Mouse (Mus musculus) neural tube, embryonic 14.5 days (tissue): Measurements from ENCODE around the gene Smim22. TPM values are rescaled to one million over a fixed set of nuclear protein-coding genes. Genes with fewer than 3 reads are reported as not detected.

Experiments used
- ATAC-seq: fragments of 200-750 bp; cut with Nextera tagmentation; 2 replicates; pipeline ENCODE4 v1.8.0; 2017; ENCODE audit warnings: low read depth, mild to moderate bottlenecking, moderate TSS enrichment, moderate library complexity
- H3K27ac ChIP-seq: fragments of 300-500 bp; sonication (generic); 2 replicates; pipeline ENCODE4 v1.5.1; 2014; ENCODE audit warnings: low read depth, mild to moderate bottlenecking, control low read depth, low read length, moderate library complexity, mixed read lengths
- H3K27me3 ChIP-seq: fragments of 300-500 bp; sonication (generic); 2 replicates; pipeline ENCODE4 v1.6.1; 2014; ENCODE audit warnings: low read length; ENCODE audit not compliant: control insufficient read depth, insufficient read depth
- H3K36me3 ChIP-seq: fragments of 300-500 bp; sonication (generic); 2 replicates; pipeline ENCODE4 v1.6.1; 2014; ENCODE audit warnings: low read length, mixed read lengths; ENCODE audit not compliant: control insufficient read depth, insufficient read depth
- H3K4me1 ChIP-seq: fragments of 300-500 bp; sonication (generic); 2 replicates; pipeline ENCODE4 v1.6.1; 2014; ENCODE audit warnings: low read length; ENCODE audit not compliant: control insufficient read depth, insufficient read depth
- H3K4me2 ChIP-seq: fragments of 300-500 bp; sonication (generic); 2 replicates; pipeline ENCODE4 v1.6.1; 2014; ENCODE audit warnings: mild to moderate bottlenecking, low read depth, low read length, control low read depth
- H3K4me3 ChIP-seq: fragments of 300-500 bp; sonication (generic); 2 replicates; pipeline ENCODE4 v1.5.1; 2014; ENCODE audit warnings: low read depth, low read length, control low read depth, mixed read lengths
- H3K9ac ChIP-seq: fragments of 300-500 bp; sonication (generic); replicated peaks from 2 replicates; pipeline ENCODE4 v1.6.1; 2014; ENCODE audit warnings: low read depth, mild to moderate bottlenecking, control low read depth, low read length, mixed read lengths
- H3K9me3 ChIP-seq: fragments of 300-500 bp; sonication (generic); 2 replicates; pipeline ENCODE4 v1.6.1; 2016; ENCODE audit warnings: low read length; ENCODE audit not compliant: control insufficient read depth
- WGBS: fragments of 180-500 bp; shearing (Covaris S2); extraction: QIAGEN DNeasy Blood & Tissue Kit; methylation state at CpG from one replicate; pipeline ENCODE4 v1.1.7; 2014; 5-methylcytosine and 5-hydroxymethylcytosine counted together
- polyA plus RNA-seq: library from polyadenylated mRNA; unstranded; fragments of >200 nt; fragmentation: Nextera tagmentation; extraction: Ambion mirVana; gene quantifications from 2 replicates; pipeline ENCODE4 v1.2.1, GENCODE M21; 2014

The Smim22 gene
- polyA plus RNA-seq, 1 experiment from 2014 or later, result not detected

DNA sequence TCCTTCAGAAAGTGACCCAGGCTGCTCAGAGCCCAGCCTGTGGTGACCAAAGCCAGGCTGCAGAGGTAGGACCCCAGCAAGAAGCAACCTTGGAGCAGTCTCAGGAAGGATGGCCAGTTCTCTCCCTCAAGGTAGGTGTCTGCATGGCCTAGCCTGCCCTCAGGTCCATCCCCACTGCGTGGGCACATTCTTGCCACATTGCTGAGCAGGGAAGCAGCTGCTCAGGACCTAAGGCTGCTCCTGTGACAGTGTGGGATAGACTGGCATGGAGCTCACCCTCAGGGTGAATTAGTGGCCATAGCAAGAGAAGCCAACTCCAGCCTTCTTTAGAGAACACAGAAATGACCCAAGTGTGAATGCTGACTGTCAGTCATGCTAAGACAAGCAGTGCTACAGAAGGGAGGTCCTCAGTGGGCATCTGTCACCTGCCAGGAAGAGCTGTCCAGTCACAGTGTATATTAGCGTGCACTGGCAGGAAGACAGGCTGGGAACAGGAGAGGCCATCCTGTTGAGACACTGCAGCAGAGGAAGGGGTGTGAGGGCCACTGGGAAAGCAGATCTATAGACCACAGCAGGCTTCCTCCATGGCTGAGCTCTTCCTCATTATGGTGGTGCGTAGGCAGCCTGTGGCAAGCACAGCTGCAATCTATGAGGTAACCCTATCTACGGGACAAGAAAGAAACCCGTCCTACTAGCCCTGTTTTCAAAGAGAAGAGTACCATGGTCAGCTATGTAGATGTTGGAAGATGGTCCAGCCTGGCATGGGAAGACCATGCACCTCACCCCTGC is 37.8 kb upstream of the Smim22 start:
- 87% methylated on average over 5 of the region's 5 CpGs for WGBS
- Histone ChIP-seq H3K4me1 (peaks cover 7% of the 10 kb centered on the region; the same call in 1 of the 2 replicates), H3K4me3 (no peak overlapping the region), H3K36me3 (no peaks in the 10 kb centered on the region), H3K9ac (no peak overlapping the region), H3K27me3 (no peaks in the 10 kb centered on the region), H3K4me2 (no peak overlapping the region), H3K9me3 (no peaks in the 10 kb centered on the region), H3K27ac (no peak overlapping the region)
- ATAC-seq, result no peak

DNA sequence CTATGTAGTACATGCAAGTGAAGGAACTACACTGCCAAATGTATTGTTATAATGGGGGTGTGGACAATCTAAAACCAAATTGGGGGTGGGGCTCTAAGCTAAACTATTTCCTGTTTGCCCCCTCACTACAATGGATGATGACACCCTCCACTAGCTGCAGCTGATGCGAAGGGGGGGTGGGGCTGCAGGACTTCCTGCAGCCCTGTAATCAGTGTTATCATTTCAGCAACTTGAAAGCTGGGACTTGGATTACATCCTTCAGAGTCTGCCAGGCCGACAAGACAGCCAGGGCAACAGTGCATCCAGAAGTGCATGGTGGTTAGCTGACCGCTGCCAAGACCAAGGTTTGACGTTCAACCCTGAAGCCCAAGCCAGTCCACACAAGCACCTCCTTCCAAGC is 35.5 kb upstream of the Smim22 start:
- Histone ChIP-seq H3K36me3 (no peaks in the 10 kb centered on the region), H3K4me2 (no peak overlapping the region), H3K4me1 (no peaks in the 10 kb centered on the region), H3K9me3 (no peaks in the 10 kb centered on the region), H3K27ac (no peak overlapping the region), H3K4me3 (no peak overlapping the region), H3K9ac (no peak overlapping the region), H3K27me3 (no peaks in the 10 kb centered on the region)
- ATAC-seq, result no peak
- 88% methylated on average over 4 of the region's 4 CpGs for WGBS

DNA sequence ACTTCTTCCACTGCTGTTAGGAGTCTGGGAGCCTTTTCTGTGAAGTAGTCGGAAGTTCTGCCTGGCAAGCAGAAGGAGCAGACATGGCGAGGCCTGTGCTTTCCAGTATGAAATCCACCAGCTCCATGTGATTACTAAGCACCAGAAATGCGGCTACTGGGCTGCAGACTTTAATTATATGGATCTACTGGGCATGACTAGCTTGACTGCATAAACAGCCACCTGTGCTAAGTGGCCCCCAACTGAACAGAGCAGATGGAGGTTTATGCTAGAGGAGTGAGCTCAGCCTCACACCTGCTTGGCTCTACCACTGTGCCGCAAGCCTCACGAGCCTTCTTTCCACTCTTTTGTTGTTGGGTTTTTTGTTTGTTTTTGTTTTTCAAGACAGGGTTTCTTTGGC is 32.6 kb upstream of the Smim22 start:
- WGBS, result 72% methylated on average over 5 of the region's 5 CpGs
- Histone ChIP-seq H3K9ac (no peak overlapping the region), H3K36me3 (no peaks in the 10 kb centered on the region), H3K27me3 (no peaks in the 10 kb centered on the region), H3K4me1 (no peaks in the 10 kb centered on the region), H3K27ac (no peak overlapping the region), H3K4me3 (no peak overlapping the region), H3K9me3 (no peaks in the 10 kb centered on the region), H3K4me2 (no peak overlapping the region)
- ATAC-seq, result no peak

DNA sequence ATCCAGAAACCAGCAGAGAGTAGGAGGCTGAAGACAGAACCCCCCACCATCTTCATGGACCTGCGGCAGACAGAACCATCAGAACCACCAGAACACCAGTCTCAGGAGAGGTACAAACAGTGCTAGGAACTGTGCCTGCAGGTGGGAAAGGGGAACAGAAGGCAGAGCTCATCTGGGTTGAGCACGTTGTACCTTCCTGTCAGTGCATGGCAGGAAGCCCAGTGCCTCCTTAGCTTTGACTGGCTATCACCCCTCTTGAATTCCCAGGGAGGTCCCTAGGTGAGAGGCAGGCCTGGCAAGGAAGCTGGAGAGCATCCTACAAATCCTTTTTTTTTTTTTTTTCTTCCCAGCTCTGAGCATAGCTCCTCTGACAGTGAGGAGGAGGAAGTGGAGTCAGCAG is 30.9 kb upstream of the Smim22 start:
- Histone ChIP-seq H3K36me3 (no peaks in the 10 kb centered on the region), H3K4me2 (no peak overlapping the region), H3K4me1 (no peaks in the 10 kb centered on the region), H3K27ac (no peak overlapping the region), H3K4me3 (no peak overlapping the region), H3K9me3 (no peaks in the 10 kb centered on the region), H3K27me3 (no peaks in the 10 kb centered on the region), H3K9ac (no peak overlapping the region)
- ATAC-seq, result no peak
- WGBS, result 83% methylated on average over 2 of the region's 2 CpGs

DNA sequence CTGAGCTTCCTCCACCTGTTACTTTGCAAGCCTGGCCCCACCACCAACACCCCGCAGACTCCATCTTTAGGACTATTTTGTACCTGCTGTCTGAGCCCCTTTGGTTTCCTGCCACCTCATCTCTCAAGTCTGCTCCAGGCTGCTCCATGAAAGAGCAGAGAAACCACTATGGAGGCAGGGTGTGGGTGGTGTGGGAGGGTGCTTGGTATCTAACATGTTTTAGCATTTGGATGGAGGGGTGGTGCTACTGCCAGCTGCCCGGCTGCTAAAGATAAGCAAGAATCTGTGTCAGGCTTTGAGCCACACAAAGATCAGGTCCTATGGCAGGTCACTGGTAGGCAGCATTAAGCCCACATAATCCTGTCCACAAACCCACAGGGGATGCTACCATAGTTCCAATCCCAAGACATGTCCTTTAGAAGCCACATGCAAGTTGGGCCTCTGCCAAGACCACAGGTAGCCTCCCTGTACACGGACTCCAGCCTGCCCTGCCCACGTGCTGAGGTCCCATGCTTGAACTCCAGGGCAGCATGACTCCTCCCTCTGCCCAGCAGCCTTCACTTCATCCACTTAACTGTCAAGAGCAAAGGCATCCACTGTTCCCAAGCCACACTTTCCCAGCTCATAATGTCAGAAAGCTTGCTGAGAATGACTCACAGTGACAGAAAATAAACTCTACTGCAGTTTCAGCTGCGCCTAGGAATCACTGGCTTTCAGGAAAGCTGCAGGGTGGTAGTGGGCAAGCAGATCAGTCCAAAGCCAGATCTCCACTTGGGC is 28.6 kb upstream of the Smim22 start:
- Histone ChIP-seq H3K4me1 (no peaks in the 10 kb centered on the region), H3K36me3 (no peaks in the 10 kb centered on the region), H3K4me2 (no peak overlapping the region), H3K4me3 (no peak overlapping the region), H3K27ac (no peak overlapping the region), H3K9ac (no peak overlapping the region), H3K9me3 (no peaks in the 10 kb centered on the region), H3K27me3 (no peaks in the 10 kb centered on the region)
- ATAC-seq, result no peak
- 70% methylated on average over 5 of the region's 5 CpGs for WGBS

DNA sequence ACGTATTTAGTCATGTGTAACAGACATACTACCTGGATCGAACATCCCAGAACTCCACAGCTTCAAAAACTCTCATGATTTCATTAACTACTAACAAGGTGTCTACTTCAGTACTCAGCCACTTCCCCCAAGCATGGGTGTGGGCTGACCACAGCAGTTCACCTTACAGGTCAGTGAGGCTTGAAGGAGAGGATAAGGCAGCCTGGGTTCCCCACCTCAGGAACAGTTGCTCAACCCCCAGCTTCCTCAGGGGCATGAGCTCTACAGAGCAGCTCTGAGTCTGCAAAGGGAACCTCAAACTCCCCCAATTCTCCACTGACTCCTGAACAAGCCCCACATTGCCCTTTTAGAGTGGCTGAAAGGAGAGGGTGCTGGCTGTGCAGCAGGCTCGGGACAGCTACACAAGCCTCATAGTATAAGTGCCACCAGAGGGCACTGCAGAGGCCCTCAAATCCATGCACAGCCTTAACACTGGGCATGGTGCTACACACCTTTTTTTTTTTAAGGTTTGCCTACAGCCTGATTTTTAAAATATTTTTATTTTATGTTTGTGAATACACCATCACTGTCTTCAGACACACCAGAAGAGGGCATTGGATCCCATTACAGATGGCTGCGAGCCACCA is 27.2 kb upstream of the Smim22 start:
- no peak overlapping the region for H3K4me3 ChIP-seq
- H3K36me3 ChIP-seq, result no peaks in the 10 kb centered on the region
- no peak for ATAC-seq
- H3K27me3 ChIP-seq, result no peaks in the 10 kb centered on the region
- no peak overlapping the region for H3K27ac ChIP-seq
- H3K9me3 ChIP-seq, result no peaks in the 10 kb centered on the region
- H3K4me1 ChIP-seq, result no peaks in the 10 kb centered on the region
- WGBS, result 69% methylated on average over 4 of the region's 4 CpGs
- H3K4me2 ChIP-seq, result no peak overlapping the region
- no peak overlapping the region for H3K9ac ChIP-seq

DNA sequence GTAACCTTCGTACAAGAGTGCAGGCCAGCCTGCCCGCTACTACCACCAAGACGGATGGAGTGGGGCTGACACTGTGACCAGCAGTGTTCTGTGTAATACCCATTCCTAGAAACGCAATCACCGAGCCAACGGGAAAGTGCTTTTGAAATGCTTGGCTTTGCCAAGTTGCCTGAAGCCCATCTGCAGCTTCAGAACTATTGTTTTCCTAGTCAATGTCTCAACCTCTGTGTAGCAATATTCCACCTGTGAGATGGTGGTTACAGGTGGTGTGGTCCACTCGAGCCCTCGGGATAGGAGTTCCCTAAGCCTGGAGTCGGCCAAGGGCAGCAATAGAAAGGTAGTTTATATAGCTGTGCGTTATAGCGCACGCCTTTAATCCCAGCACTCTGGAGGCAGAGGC is 22.4 kb upstream of the Smim22 start:
- no peak overlapping the region for H3K9ac ChIP-seq
- no peaks in the 10 kb centered on the region for H3K4me1 ChIP-seq
- no peaks in the 10 kb centered on the region for H3K9me3 ChIP-seq
- no peaks in the 10 kb centered on the region for H3K36me3 ChIP-seq
- 95% methylated on average over 12 of the region's 12 CpGs for WGBS
- H3K27ac ChIP-seq, result no peak overlapping the region
- no peak overlapping the region for H3K4me2 ChIP-seq
- no peak for ATAC-seq
- no peaks in the 10 kb centered on the region for H3K27me3 ChIP-seq
- no peak overlapping the region for H3K4me3 ChIP-seq

DNA sequence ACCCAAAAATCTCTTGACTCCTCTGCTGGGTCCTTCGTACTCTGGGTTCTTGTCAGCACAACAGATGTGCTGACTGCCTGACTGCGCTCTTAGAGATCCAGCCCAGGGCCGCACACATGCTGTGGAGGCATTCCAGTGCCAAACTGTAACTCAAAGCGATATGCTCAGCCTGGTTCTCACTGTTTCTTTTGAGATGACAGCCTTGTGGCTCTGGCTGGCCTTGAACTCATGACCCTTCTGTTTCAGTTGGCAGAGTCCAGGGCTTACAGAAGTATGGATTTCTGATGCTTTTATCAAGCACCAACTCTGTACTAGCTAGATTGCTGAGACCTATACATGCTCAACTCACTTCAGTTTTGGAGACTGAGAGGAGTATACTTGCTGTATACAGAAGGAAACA is 13.8 kb upstream of the Smim22 start:
- Histone ChIP-seq H3K4me1 (no peaks in the 10 kb centered on the region), H3K4me2 (no peak overlapping the region), H3K4me3 (no peak overlapping the region), H3K27ac (no peak overlapping the region), H3K27me3 (no peaks in the 10 kb centered on the region), H3K9me3 (no peaks in the 10 kb centered on the region), H3K36me3 (no peaks in the 10 kb centered on the region), H3K9ac (no peak overlapping the region)
- no peak for ATAC-seq
- 89% methylated on average over 4 of the region's 4 CpGs for WGBS

DNA sequence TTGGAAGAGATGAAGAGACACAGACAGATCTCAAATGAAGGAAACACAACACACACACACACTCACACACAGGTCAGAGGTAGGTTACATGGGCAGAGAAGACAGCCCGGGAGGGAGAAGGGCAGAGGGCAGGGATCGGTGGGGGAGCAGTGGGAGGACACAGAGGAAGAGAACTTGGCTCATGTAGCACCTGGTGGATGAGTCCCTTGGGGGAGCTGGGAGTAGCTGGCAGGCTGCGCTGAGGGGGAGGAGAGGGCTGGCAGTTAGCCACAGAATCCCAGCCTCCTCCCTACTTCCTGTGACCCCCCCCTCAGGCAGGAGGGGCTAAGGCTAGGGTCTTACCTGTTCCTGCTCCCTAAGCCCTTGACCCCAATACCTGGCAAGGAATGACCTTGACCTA is 9.5 kb upstream of the Smim22 start, which contains the start of gene Sept12:
Gene Sept12, minus strand, starts transcription at position 300 of the 400 bp plus-strand sequence.
- no peak within 1 kb of the TSS for H3K4me2 ChIP-seq
- H3K36me3 ChIP-seq, result no peaks in the 10 kb centered on the region
- no peaks in the 10 kb centered on the region for H3K4me1 ChIP-seq
- H3K4me3 ChIP-seq, result no peak within 1 kb of the TSS
- no peak for ATAC-seq
- no peaks in the 10 kb centered on the region for H3K9me3 ChIP-seq
- no peak within 1 kb of the TSS for H3K9ac ChIP-seq
- no peaks in the 10 kb centered on the region for H3K27me3 ChIP-seq
- H3K27ac ChIP-seq, result no peak within 1 kb of the TSS
- WGBS, result 45% methylated on average over 3 of the region's 3 CpGs
